Mouse (Mus musculus) hindbrain, postnatal 0 days (tissue): ENCODE measurements around the gene Kctd17. TPM values are rescaled to one million over a fixed set of nuclear protein-coding genes. Genes with fewer than 3 reads are reported as not detected.

Source experiments
- ATAC-seq: fragments of 200-750 bp; cut with Nextera tagmentation; 2 replicates; pipeline ENCODE4 v1.8.0; 2017; ENCODE audit warnings: mild to moderate bottlenecking, moderate TSS enrichment, moderate library complexity
- DNase-seq: peaks from one replicate; pipeline ENCODE4 v3.0.0-alpha.2; 2015; ENCODE audit warnings: low spot score
- H3K27ac ChIP-seq: fragments of 300-500 bp; sonication (generic); 2 replicates; pipeline ENCODE4 v1.5.1; 2014; ENCODE audit warnings: mild to moderate bottlenecking
- H3K27me3 ChIP-seq: fragments of 300-500 bp; sonication (generic); 2 replicates; pipeline ENCODE4 v1.6.1; 2014; ENCODE audit warnings: low read length, mixed read lengths; ENCODE audit not compliant: insufficient read depth
- H3K36me3 ChIP-seq: fragments of 300-500 bp; sonication (generic); 2 replicates; pipeline ENCODE4 v1.6.1; 2014; ENCODE audit warnings: low read length, mixed read lengths; ENCODE audit not compliant: insufficient read depth
- H3K4me1 ChIP-seq: fragments of 300-500 bp; sonication (generic); 2 replicates; pipeline ENCODE4 v1.6.1; 2014; ENCODE audit warnings: antibody characterized with exemption, low read length, mixed read lengths; ENCODE audit not compliant: insufficient read depth
- H3K4me2 ChIP-seq: fragments of 300-500 bp; sonication (generic); 2 replicates; pipeline ENCODE4 v1.6.1; 2014; ENCODE audit warnings: low read depth, mild to moderate bottlenecking, low read length, moderate library complexity, mixed read lengths
- H3K4me3 ChIP-seq: fragments of 300-500 bp; sonication (generic); 2 replicates; pipeline ENCODE4 v1.5.1; 2014; ENCODE audit warnings: low read length
- H3K9ac ChIP-seq: fragments of 300-500 bp; sonication (generic); replicated peaks from 2 replicates; pipeline ENCODE4 v1.6.1; 2014; ENCODE audit warnings: mild to moderate bottlenecking, low read length, moderate library complexity, mixed read lengths
- H3K9me3 ChIP-seq: fragments of 300-500 bp; sonication (generic); 2 replicates; pipeline ENCODE4 v1.6.1; 2016; ENCODE audit warnings: low read length, mixed read lengths
- CTCF ChIP-seq: IDR thresholded peaks from 2 replicates; pipeline ENCODE4 v1.5.1; 2016; ENCODE audit warnings: antibody characterized with exemption, control low read depth, low read depth
- WGBS: fragments of 180-500 bp; shearing (Covaris S2); extraction: QIAGEN DNeasy Blood & Tissue Kit; methylation state at CpG from one replicate; pipeline ENCODE4 v1.1.7; 2014; 5-methylcytosine and 5-hydroxymethylcytosine counted together
- polyA plus RNA-seq: library from polyadenylated mRNA; unstranded; fragments of >200 nt; fragmentation: Nextera tagmentation; extraction: Ambion mirVana; gene quantifications from 2 replicates; pipeline ENCODE4 v1.2.1, GENCODE M21; 2015
- total RNA-seq: library from RNA; depleted of rRNA; stranded (reverse); fragments of >200 nt; gene quantifications from 2 replicates; pipeline ENCODE4 v1.2.3, GENCODE M21; 2014

The Kctd17 gene
- total and polyA plus RNA-seq, 2 experiments from 2014 or later, result 155 to 161 TPM

DNA sequence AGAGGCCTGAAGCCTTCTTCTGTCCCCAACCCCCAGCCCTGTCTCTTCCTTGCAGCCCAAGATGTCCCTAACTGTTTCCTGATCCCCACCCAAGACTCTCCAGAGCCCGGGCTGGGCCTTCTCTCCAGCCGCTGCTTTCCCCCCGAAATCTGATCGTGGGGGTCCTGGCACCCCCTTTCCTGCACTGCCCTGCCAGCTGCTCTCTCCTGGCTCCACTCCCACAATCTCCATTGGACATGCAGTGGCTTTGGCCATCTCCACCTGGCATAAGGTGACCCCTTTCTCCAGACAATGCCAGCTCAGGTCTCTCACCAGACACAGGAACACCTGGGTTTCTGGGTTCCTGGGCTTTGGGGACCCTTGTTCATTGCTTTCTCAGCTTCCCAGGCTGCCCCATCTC is 49.7 kb downstream of the Kctd17 start:
- DNase-seq (no peak), ATAC-seq (no peak)
- no peaks in the 10 kb centered on the region for H3K27me3 ChIP-seq
- H3K27ac ChIP-seq, result no peak overlapping the region
- WGBS, result 67% methylated on average over 4 of the region's 4 CpGs
- H3K4me2 ChIP-seq, result no peak overlapping the region
- H3K4me3 ChIP-seq, result no peak overlapping the region
- H3K4me1 ChIP-seq, result no peaks in the 10 kb centered on the region
- H3K36me3 ChIP-seq, result no peaks in the 10 kb centered on the region
- TF ChIP-seq CTCF, result no peak
- no peaks in the 10 kb centered on the region for H3K9me3 ChIP-seq
- H3K9ac ChIP-seq, result no peak overlapping the region

DNA sequence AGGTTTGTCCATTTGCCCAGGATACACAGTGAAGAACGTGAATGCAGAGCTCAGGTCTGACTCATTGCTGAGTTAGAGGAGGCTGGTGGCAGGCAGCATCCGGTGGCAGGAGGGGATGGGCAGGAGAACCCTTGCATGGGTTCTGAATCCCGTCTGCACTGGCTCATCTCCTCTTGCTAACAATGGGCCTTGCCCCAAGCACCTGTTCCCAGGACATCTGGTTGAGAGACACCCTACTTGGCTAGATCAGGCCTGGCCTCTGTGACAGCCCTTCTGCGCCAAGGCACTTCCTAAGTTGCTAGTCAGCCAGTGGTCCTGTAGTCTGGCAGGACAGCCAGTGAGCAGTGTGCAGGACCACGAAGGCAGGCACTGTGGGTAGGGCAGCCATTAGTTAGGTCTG is 51.1 kb downstream of the Kctd17 start:
- no peaks in the 10 kb centered on the region for H3K9me3 ChIP-seq
- H3K27me3 ChIP-seq, result no peaks in the 10 kb centered on the region
- no peaks in the 10 kb centered on the region for H3K4me1 ChIP-seq
- no peak for TF ChIP-seq CTCF
- no peaks in the 10 kb centered on the region for H3K36me3 ChIP-seq
- no peak overlapping the region for H3K4me3 ChIP-seq
- H3K27ac ChIP-seq, result no peak overlapping the region
- no peak overlapping the region for H3K9ac ChIP-seq
- WGBS, result 73% methylated on average over 5 of the region's 5 CpGs
- DNase-seq (no peak), ATAC-seq (no peak)
- no peak overlapping the region for H3K4me2 ChIP-seq

DNA sequence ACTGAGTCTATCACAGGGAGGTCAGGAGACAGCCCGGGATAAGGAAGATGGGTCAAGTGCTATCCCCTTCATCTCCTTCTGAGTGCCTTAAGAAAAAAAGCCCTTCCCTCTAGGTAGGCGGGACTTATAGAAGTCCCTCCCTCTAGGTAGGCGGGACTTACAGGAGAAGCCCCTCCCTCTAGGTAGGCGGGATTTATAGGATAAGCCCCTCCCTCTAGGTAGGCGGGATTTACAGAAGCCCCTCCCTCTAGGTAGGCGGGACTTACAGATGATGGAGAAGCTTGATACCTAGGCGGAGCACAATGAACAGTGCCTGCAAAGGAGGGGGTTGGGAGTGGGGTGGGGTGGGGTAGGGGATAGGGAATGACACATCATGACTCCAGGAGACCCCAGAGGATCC is 51.7 kb downstream of the Kctd17 start:
- Histone ChIP-seq H3K4me1 (no peaks in the 10 kb centered on the region), H3K27ac (no peak overlapping the region), H3K36me3 (no peaks in the 10 kb centered on the region), H3K4me2 (no peak overlapping the region), H3K4me3 (no peak overlapping the region), H3K9ac (no peak overlapping the region), H3K9me3 (no peaks in the 10 kb centered on the region), H3K27me3 (no peaks in the 10 kb centered on the region)
- no peak for DNase-seq
- no peak for TF ChIP-seq CTCF
- 76% methylated on average over 7 of the region's 7 CpGs for WGBS
- no peak for ATAC-seq

DNA sequence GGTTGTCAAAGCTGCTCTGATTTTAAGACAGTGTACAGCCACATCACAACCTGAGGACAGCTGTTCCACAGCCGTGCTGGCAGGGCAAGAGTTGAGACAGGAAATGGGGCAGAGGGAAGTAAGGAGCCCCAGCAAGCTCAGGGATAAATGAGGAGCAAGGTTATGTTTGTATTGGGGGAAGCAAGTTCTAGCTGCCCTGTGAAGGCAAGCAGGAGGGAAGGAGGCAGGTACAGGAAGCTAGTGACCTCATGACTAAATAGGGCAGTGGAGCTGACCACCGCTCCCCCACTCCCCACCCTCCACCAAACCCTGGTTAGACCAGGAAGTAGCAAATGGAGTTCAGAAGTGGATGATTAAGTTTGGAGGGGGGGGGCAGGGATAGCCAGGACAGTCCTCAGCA is 52.6 kb downstream of the Kctd17 start:
- H3K9me3 ChIP-seq, result no peaks in the 10 kb centered on the region
- TF ChIP-seq CTCF, result no peak
- no peaks in the 10 kb centered on the region for H3K36me3 ChIP-seq
- DNase-seq (no peak), ATAC-seq (no peak)
- no peak overlapping the region for H3K9ac ChIP-seq
- no peak overlapping the region for H3K27ac ChIP-seq
- no peaks in the 10 kb centered on the region for H3K4me1 ChIP-seq
- H3K27me3 ChIP-seq, result no peaks in the 10 kb centered on the region
- 90% methylated on average over 2 of the region's 2 CpGs for WGBS
- H3K4me2 ChIP-seq, result no peak overlapping the region
- no peak overlapping the region for H3K4me3 ChIP-seq

DNA sequence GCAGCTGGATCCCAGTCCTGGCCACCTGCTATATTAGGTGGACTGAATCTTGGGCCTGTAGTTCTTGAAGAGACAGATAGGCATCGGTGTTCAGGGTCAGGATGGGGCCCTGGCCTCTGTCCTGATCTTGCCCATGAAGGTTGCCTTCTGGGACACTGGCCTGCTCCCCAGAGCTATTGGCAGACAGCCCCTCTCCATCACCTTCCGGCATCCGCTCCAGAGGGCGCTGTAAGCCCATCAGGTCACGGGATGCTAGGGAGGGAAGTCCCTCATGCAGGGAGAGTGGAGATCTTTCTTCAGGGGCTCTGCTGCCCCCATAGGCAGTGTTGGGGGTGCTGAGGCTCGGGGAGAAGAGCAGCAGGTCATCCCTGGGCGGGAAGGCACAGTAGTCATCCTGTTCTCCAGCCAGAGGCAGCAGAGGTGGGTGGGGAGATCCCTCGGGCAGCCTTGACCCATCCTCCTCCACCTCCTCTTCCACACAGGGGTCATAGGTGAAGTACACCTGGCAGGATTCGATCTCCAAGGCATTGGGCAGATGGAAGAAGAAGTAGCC is 53.2 kb downstream of the Kctd17 start:
- 62% methylated on average over 9 of the region's 9 CpGs for WGBS
- Histone ChIP-seq H3K4me3 (no peak overlapping the region), H3K27ac (no peak overlapping the region), H3K4me1 (no peaks in the 10 kb centered on the region), H3K9ac (no peak overlapping the region), H3K4me2 (no peak overlapping the region), H3K27me3 (no peaks in the 10 kb centered on the region), H3K9me3 (no peaks in the 10 kb centered on the region), H3K36me3 (no peaks in the 10 kb centered on the region)
- DNase-seq (no peak), ATAC-seq (no peak)
- TF ChIP-seq CTCF, result peak; percentile 25

DNA sequence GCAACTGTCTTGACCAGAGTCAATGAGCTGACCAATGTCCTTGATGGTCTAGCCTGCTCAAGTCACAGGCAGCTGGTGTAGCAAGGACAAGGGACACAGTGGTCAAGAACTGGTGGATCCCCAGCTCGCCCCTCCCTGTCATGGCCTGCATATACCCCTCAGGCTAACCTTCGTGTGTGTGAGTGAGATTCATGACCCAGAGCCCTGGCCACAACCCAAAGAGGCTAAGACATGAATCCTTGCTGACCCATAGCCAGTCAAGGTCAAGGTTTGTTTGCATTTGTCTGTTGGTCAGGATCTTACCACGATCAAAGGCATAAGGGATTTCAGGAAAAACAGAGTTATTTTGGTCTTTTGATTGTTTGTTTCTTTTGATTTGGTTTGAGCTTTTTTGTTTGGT is 54.2 kb downstream of the Kctd17 start:
- Histone ChIP-seq H3K9me3 (no peaks in the 10 kb centered on the region), H3K4me2 (no peak overlapping the region), H3K27ac (no peak overlapping the region), H3K4me1 (no peaks in the 10 kb centered on the region), H3K27me3 (no peaks in the 10 kb centered on the region), H3K4me3 (no peak overlapping the region), H3K9ac (no peak overlapping the region), H3K36me3 (no peaks in the 10 kb centered on the region)
- no peak for DNase-seq
- WGBS, result 77% methylated on average over 3 of the region's 3 CpGs
- TF ChIP-seq CTCF, result no peak
- no peak for ATAC-seq

DNA sequence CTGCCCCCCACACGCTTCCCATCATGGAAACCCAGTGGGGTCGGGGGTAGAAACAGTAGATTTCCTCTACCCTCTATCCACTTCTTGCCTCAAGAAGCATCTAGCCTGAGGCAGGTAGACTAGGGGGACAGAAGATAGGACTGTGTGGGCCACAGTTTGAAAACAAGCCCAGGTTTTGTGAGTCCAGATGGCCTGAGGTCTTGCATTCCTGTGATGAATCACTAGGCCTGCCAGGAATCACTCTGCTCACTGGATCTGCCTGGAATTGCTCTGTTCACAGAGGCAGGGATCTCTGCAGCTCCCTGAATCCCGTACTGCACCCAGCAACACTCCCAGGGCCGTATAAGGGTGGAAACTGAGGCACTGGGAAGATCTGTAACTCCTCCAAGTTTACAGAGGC is 54.9 kb downstream of the Kctd17 start:
- no peaks in the 10 kb centered on the region for H3K4me1 ChIP-seq
- no peak for TF ChIP-seq CTCF
- H3K36me3 ChIP-seq, result no peaks in the 10 kb centered on the region
- H3K9ac ChIP-seq, result no peak overlapping the region
- H3K9me3 ChIP-seq, result no peaks in the 10 kb centered on the region
- DNase-seq, result no peak
- H3K27me3 ChIP-seq, result no peaks in the 10 kb centered on the region
- H3K27ac ChIP-seq, result no peak overlapping the region
- ATAC-seq, result no peak
- 74% methylated on average over 4 of the region's 4 CpGs for WGBS
- no peak overlapping the region for H3K4me2 ChIP-seq
- no peak overlapping the region for H3K4me3 ChIP-seq
